Mouse (Mus musculus): ENCODE measurements at regions not wholly inside any gene's neighbourhood (a gene's known extent, or its start where the extent isn't known, plus 50 kb on each side); places are given as distances from the start of the nearest gene placed in this dataset.

GRCm38 (mm10) chr16:93166667-93167066, 340.7 kb upstream of the Runx1 start:
- Histone ChIP-seq H3K4me1 (ENCODE audit: insufficient read depth, low read depth, low read length) (no peaks in the 10 kb centered on the region), H3K27me3 (replicated peaks; ENCODE audit: insufficient read depth, low read length) (no peaks in the 10 kb centered on the region), H3K9me3 (ENCODE audit: low read length) (no peaks in the 10 kb centered on the region), H3K36me3 (ENCODE audit: insufficient read depth, low read length) (no peaks in the 10 kb centered on the region), H3K4me3 (ENCODE audit: low read depth, low read length) (no peak overlapping the region), H3K27ac (ENCODE audit: low read length) (no peak overlapping the region), H3K9ac (replicated peaks; ENCODE audit: low read depth) (no peak overlapping the region), H3K4me2 (replicated peaks; ENCODE audit: low read depth, low read length) (no peak overlapping the region)
- 96% methylated on average over 3 of the region's 3 CpGs for WGBS
- TF ChIP-seq EP300 (IDR thresholded peaks at IDR 0.05) (no peak), CTCF (IDR thresholded peaks at IDR 0.05) (no peak)
- no peak for ATAC-seq
- DNase-seq (ENCODE audit: low spot score), result no peak

- 83% methylated on average over 8 of the region's 8 CpGs for WGBS
These were observed 332.7 kb upstream of the Runx1 start for GRCm38 (mm10) chr16:93158526-93159226.

GRCm38 (mm10) chr16:93153545-93154329, 327.8 kb upstream of the Runx1 start:
- H3K4me3 ChIP-seq (ENCODE audit: low read depth, low read length), result no peak overlapping the region
- H3K27ac ChIP-seq (ENCODE audit: low read length), result no peak overlapping the region
- no peaks in the 10 kb centered on the region for H3K36me3 ChIP-seq (ENCODE audit: insufficient read depth, low read length)
- H3K9ac ChIP-seq (replicated peaks; ENCODE audit: low read depth), result no peak overlapping the region
- peak; percentile 40 for DNase-seq (ENCODE audit: low spot score)
- H3K4me1 ChIP-seq (ENCODE audit: insufficient read depth, low read depth, low read length), result peaks cover 6% of the 10 kb centered on the region; the same call in 1 of the 2 replicates
- ATAC-seq, result peak; percentile 46
- 75% methylated on average over 14 of the region's 14 CpGs for WGBS
- H3K27me3 ChIP-seq (replicated peaks; ENCODE audit: insufficient read depth, low read length), result no peaks in the 10 kb centered on the region
- TF ChIP-seq EP300 (IDR thresholded peaks at IDR 0.05) (no peak), CTCF (IDR thresholded peaks at IDR 0.05) (no peak)
- H3K4me2 ChIP-seq (replicated peaks; ENCODE audit: low read depth, low read length), result no peak overlapping the region
- H3K9me3 ChIP-seq (ENCODE audit: low read length), result no peaks in the 10 kb centered on the region

More at GRCm38 (mm10) chr16:93158526-93159226, 332.7 kb upstream of the Runx1 start:
- H3K4me2 ChIP-seq (replicated peaks; ENCODE audit: low read depth, low read length), result no peak overlapping the region
- H3K9me3 ChIP-seq (ENCODE audit: low read length), result no peaks in the 10 kb centered on the region
- no peak for TF ChIP-seq EP300 (IDR thresholded peaks at IDR 0.05)
- TF ChIP-seq CTCF (IDR thresholded peaks at IDR 0.05), result peak; percentile 45
- no peaks in the 10 kb centered on the region for H3K36me3 ChIP-seq (ENCODE audit: insufficient read depth, low read length)
- H3K9ac ChIP-seq (replicated peaks; ENCODE audit: low read depth), result no peak overlapping the region
- H3K27me3 ChIP-seq (replicated peaks; ENCODE audit: insufficient read depth, low read length), result no peaks in the 10 kb centered on the region
- no peak overlapping the region for H3K4me3 ChIP-seq (ENCODE audit: low read depth, low read length)
- no peaks in the 10 kb centered on the region for H3K4me1 ChIP-seq (ENCODE audit: insufficient read depth, low read depth, low read length)
- DNase-seq (ENCODE audit: low spot score) (no peak), ATAC-seq (no peak)
- H3K27ac ChIP-seq (ENCODE audit: low read length), result no peak overlapping the region

GRCm38 (mm10) chr16:93152765-93153489, 327.0 kb upstream of the Runx1 start:
- WGBS, result 21% methylated on average over 14 of the region's 14 CpGs
- ATAC-seq (peak; percentile 70), DNase-seq (ENCODE audit: low spot score) (peak; percentile 48)
- no peaks in the 10 kb centered on the region for H3K36me3 ChIP-seq (ENCODE audit: insufficient read depth, low read length)
- no peaks in the 10 kb centered on the region for H3K27me3 ChIP-seq (replicated peaks; ENCODE audit: insufficient read depth, low read length)
- H3K4me3 ChIP-seq (ENCODE audit: low read depth, low read length), result no peak overlapping the region
- TF ChIP-seq EP300 (IDR thresholded peaks at IDR 0.05), result no peak
- TF ChIP-seq CTCF (IDR thresholded peaks at IDR 0.05), result no peak
- no peak overlapping the region for H3K9ac ChIP-seq (replicated peaks; ENCODE audit: low read depth)
- H3K9me3 ChIP-seq (ENCODE audit: low read length), result no peaks in the 10 kb centered on the region
- H3K27ac ChIP-seq (ENCODE audit: low read length), result no peak overlapping the region
- peaks cover 6% of the 10 kb centered on the region; the same call in 1 of the 2 replicates for H3K4me1 ChIP-seq (ENCODE audit: insufficient read depth, low read depth, low read length)
- no peak overlapping the region for H3K4me2 ChIP-seq (replicated peaks; ENCODE audit: low read depth, low read length)

- H3K9ac ChIP-seq (replicated peaks; ENCODE audit: low read depth), result no peak overlapping the region
- no peak overlapping the region for H3K4me3 ChIP-seq (ENCODE audit: low read depth, low read length)
- no peaks in the 10 kb centered on the region for H3K36me3 ChIP-seq (ENCODE audit: insufficient read depth, low read length)
- H3K4me1 ChIP-seq (ENCODE audit: insufficient read depth, low read depth, low read length), result peaks cover 6% of the 10 kb centered on the region; the same call in 1 of the 2 replicates
- H3K27me3 ChIP-seq (replicated peaks; ENCODE audit: insufficient read depth, low read length), result no peaks in the 10 kb centered on the region
- H3K4me2 ChIP-seq (replicated peaks; ENCODE audit: low read depth, low read length), result no peak overlapping the region
- TF ChIP-seq CTCF (IDR thresholded peaks at IDR 0.05) (no peak), EP300 (IDR thresholded peaks at IDR 0.05) (no peak)
- 100% methylated on average over 1 of the region's 1 CpGs for WGBS
- ATAC-seq (no peak), DNase-seq (ENCODE audit: low spot score) (no peak)
- no peaks in the 10 kb centered on the region for H3K9me3 ChIP-seq (ENCODE audit: low read length)
- no peak overlapping the region for H3K27ac ChIP-seq (ENCODE audit: low read length)
These were observed 326.1 kb upstream of the Runx1 start for GRCm38 (mm10) chr16:93152057-93152456.

GRCm38 (mm10) chr16:93151652-93152051, 325.7 kb upstream of the Runx1 start:
- Histone ChIP-seq H3K36me3 (ENCODE audit: insufficient read depth, low read length) (no peaks in the 10 kb centered on the region), H3K27ac (ENCODE audit: low read length) (no peak overlapping the region), H3K9me3 (ENCODE audit: low read length) (no peaks in the 10 kb centered on the region), H3K9ac (replicated peaks; ENCODE audit: low read depth) (no peak overlapping the region), H3K27me3 (replicated peaks; ENCODE audit: insufficient read depth, low read length) (no peaks in the 10 kb centered on the region), H3K4me1 (ENCODE audit: insufficient read depth, low read depth, low read length) (peaks cover 6% of the 10 kb centered on the region; the same call in 1 of the 2 replicates), H3K4me2 (replicated peaks; ENCODE audit: low read depth, low read length) (no peak overlapping the region), H3K4me3 (ENCODE audit: low read depth, low read length) (no peak overlapping the region)
- TF ChIP-seq EP300 (IDR thresholded peaks at IDR 0.05), result no peak
- no peak for TF ChIP-seq CTCF (IDR thresholded peaks at IDR 0.05)
- WGBS, result 88% methylated on average over 2 of the region's 2 CpGs
- no peak for DNase-seq (ENCODE audit: low spot score)
- ATAC-seq, result no peak

Measured in lung, postnatal 0 days (tissue).